Mouse (Mus musculus): ENCODE measurements around the gene Smad5.
A peak's percentile ranks its signal among the peaks of the same experiment; 100 is the strongest.

The Smad5 gene

GRCm38 (mm10) chr13:56701924-56702323 lies 886 bp upstream of the Smad5 start:
- no peak for DNase-seq (ENCODE audit: low spot score)

GRCm38 (mm10) chr13:56703222-56703870 lies 536 bp downstream of the Smad5 start:
- DNase-seq (ENCODE audit: low spot score): peak; percentile 55

- peak; percentile 21 for DNase-seq (ENCODE audit: low spot score)
Observed at GRCm38 (mm10) chr13:56703871-56704321, 1.1 kb downstream of the Smad5 start.

GRCm38 (mm10) chr13:56704596-56704995 lies 1.8 kb downstream of the Smad5 start:
- DNase-seq (ENCODE audit: low spot score): no peak

- no peak for DNase-seq (ENCODE audit: low spot score)
Observed at GRCm38 (mm10) chr13:56707111-56707510, 4.3 kb downstream of the Smad5 start.

- no peak for DNase-seq (ENCODE audit: low spot score)
Observed at GRCm38 (mm10) chr13:56707606-56708005, 4.8 kb downstream of the Smad5 start.

GRCm38 (mm10) chr13:56710620-56711019 lies 7.8 kb downstream of the Smad5 start:
- no peak for DNase-seq (ENCODE audit: low spot score)

- DNase-seq (ENCODE audit: low spot score): no peak
Observed at GRCm38 (mm10) chr13:56712221-56712620, 9.4 kb downstream of the Smad5 start.

GRCm38 (mm10) chr13:56726551-56726950 lies 23.7 kb downstream of the Smad5 start:
- DNase-seq (ENCODE audit: low spot score): peak; percentile 17

GRCm38 (mm10) chr13:56729046-56729445 lies 26.2 kb downstream of the Smad5 start:
- DNase-seq (ENCODE audit: low spot score): no peak

GRCm38 (mm10) chr13:56734617-56735016 lies 31.8 kb downstream of the Smad5 start:
- no peak for DNase-seq (ENCODE audit: low spot score)

- DNase-seq (ENCODE audit: low spot score): peak; percentile 54
Observed at GRCm38 (mm10) chr13:56735212-56735875, 32.5 kb downstream of the Smad5 start.

- DNase-seq (ENCODE audit: low spot score): no peak
Observed at GRCm38 (mm10) chr13:56739556-56739955, 36.7 kb downstream of the Smad5 start.

GRCm38 (mm10) chr13:56740496-56740895 lies 37.7 kb downstream of the Smad5 start:
- DNase-seq (ENCODE audit: low spot score): no peak

GRCm38 (mm10) chr13:56741691-56742090 lies 38.9 kb downstream of the Smad5 start:
- no peak for DNase-seq (ENCODE audit: low spot score)

- DNase-seq (ENCODE audit: low spot score): no peak
Observed at GRCm38 (mm10) chr13:56742325-56742901, 39.6 kb downstream of the Smad5 start.

GRCm38 (mm10) chr13:56746739-56747532 lies 44.1 kb downstream of the Smad5 start:
- no peak for DNase-seq (ENCODE audit: low spot score)

- no peak for DNase-seq (ENCODE audit: low spot score)
Observed at GRCm38 (mm10) chr13:56747554-56747953, 44.7 kb downstream of the Smad5 start.

GRCm38 (mm10) chr13:56749377-56749776 lies 46.6 kb downstream of the Smad5 start:
- DNase-seq (ENCODE audit: low spot score): no peak

- no peak for DNase-seq (ENCODE audit: low spot score)
Observed at GRCm38 (mm10) chr13:56751774-56752173, 49.0 kb downstream of the Smad5 start.

GRCm38 (mm10) chr13:56752474-56753191 lies 49.8 kb downstream of the Smad5 start:
- DNase-seq (ENCODE audit: low spot score): no peak

All from layer of hippocampus, adult 11-12 months (tissue).